Mouse (Mus musculus) bone marrow, adult 2 months (tissue): Measurements from ENCODE around the gene Sel1l3.

Experiments used
- CTCF ChIP-seq: fragments of 200-500 bp; IDR thresholded peaks from 2 replicates; pipeline ENCODE4 v1.5.1; 2011; ENCODE audit warnings: low read length, control low read depth; ENCODE audit not compliant: control insufficient read depth, insufficient read depth
- POLR2A ChIP-seq: fragments of 200-500 bp; IDR thresholded peaks from 2 replicates; pipeline ENCODE4 v1.6.1; 2011; ENCODE audit warnings: low read depth, mild to moderate bottlenecking, control low read depth, low read length, borderline replicate concordance; ENCODE audit not compliant: control insufficient read depth

DNA sequence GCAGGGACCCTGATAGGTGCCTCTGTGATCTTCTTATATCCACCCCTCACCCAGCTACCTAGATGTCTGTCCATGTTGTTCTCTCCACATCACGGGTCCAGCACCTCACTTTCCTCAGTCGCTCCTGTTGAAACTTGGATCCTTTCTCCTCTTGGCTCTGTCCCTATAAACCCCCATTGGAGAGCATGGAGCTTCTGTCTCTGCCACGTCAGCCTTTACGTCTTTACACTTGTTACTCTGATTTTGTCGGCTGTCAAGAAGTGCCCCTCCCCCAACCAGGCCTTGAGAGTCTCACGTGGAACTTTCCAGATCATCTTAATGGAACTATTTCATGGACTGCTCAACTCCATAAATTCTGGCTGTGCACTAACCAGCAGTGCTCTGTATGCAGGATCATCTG is 2.5 kb downstream of the Sel1l3 start:
- no peak for TF ChIP-seq CTCF
- TF ChIP-seq POLR2A, result no peak
